In the genomic region with DNA sequence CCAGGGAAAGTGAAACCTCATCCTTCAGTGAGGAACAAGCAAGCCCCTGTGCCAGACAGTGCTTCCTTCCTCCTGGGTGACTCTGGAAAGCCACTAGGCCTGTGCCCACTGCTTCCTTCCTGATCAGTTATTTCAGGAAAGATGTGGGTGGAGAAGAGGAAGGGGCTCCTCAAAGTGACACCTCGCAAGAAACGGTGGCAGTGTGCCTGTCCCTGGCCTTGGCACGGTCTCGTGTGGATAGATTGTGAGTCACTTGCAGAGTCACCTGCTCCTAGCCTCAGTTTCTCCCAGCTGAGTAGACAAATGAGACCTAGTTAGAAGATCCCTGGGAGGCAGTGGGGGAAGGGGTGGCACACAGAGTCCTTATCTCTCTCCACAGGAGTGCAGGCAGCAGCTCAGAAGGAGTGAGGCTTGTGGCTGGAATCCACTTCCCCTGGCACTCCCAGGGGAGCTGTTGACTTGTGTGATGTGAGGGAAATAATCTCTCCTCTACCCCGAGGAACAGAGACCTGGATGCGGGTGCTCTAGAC, we compare ENCODE assay signal across 8 mouse cellular contexts. TPM values are rescaled to one million over a fixed set of nuclear protein-coding genes. Genes with fewer than 3 reads are reported as not detected.
DNase-seq lines count a peak whose midpoint lies in the region; ATAC-seq lines count a peak whose summit lies in the region.

No protein-coding gene starts in this region.

- H3K36me3 ChIP-seq in hindbrain, embryonic 13.5 days, result peaks cover 7% of the 10 kb centered on the region
- peaks cover 24% of the 10 kb centered on the region; the same call in 1 of the 2 replicates for H3K36me3 ChIP-seq in limb, embryonic 12.5 days
- H3K36me3 ChIP-seq in midbrain, embryonic 13.5 days, result no peaks in the 10 kb centered on the region

- H3K27me3 ChIP-seq in hindbrain, embryonic 13.5 days, result no peaks in the 10 kb centered on the region
- no peaks in the 10 kb centered on the region for H3K27me3 ChIP-seq in limb, embryonic 12.5 days
- H3K27me3 ChIP-seq in midbrain, embryonic 13.5 days, result no peaks in the 10 kb centered on the region

- peak overlapping the region; percentile 41 for H3K27ac ChIP-seq in hindbrain, embryonic 13.5 days
- H3K27ac ChIP-seq in limb, embryonic 12.5 days, result peak overlapping the region; percentile 45; the same call in 1 of the 2 replicates
- H3K27ac ChIP-seq in midbrain, embryonic 13.5 days, result peak overlapping the region; percentile 46; the same call in 1 of the 2 replicates

- peak; percentile 19 for DNase-seq in adrenal gland, postnatal 25 days
- no peak for DNase-seq in adrenal gland, adult 8-10 months
- peak; percentile 51 for DNase-seq in thymus, postnatal 14 days
- no peak for DNase-seq in thymus, adult 18-20 months
- DNase-seq in urinary bladder, adult 18-20 months (ENCODE audit: low spot score in 2 of 2), result no peak

- no peak overlapping the region for H3K4me3 ChIP-seq in hindbrain, embryonic 13.5 days
- H3K4me3 ChIP-seq in limb, embryonic 12.5 days (replicated peaks), result no peak overlapping the region
- no peak overlapping the region for H3K4me3 ChIP-seq in midbrain, embryonic 13.5 days (replicated peaks)

- ATAC-seq in hindbrain, embryonic 13.5 days (ENCODE audit: low FRiP score), result no peak
- no peak for ATAC-seq in limb, embryonic 12.5 days (ENCODE audit: insufficient number of reproducible peaks, insufficient read depth, low FRiP score, low TSS enrichment, low read depth)
- ATAC-seq in midbrain, embryonic 13.5 days, result peak; percentile 14; the same call in 1 of the 2 replicates

- H3K4me2 ChIP-seq in hindbrain, embryonic 13.5 days, result no peak overlapping the region
- no peak overlapping the region for H3K4me2 ChIP-seq in limb, embryonic 12.5 days
- no peak overlapping the region for H3K4me2 ChIP-seq in midbrain, embryonic 13.5 days (replicated peaks)

- 75% methylated on average over 6 of the region's 6 CpGs for WGBS in hindbrain, embryonic 13.5 days
- WGBS in limb, embryonic 12.5 days, result 73% methylated on average over 6 of the region's 6 CpGs
- 80% methylated on average over 6 of the region's 6 CpGs for WGBS in midbrain, embryonic 13.5 days

- H3K9ac ChIP-seq in hindbrain, embryonic 13.5 days, result no peak overlapping the region
- H3K9ac ChIP-seq in limb, embryonic 12.5 days (replicated peaks), result no peak overlapping the region
- no peak overlapping the region for H3K9ac ChIP-seq in midbrain, embryonic 13.5 days (replicated peaks)

- H3K9me3 ChIP-seq in hindbrain, embryonic 13.5 days, result no peaks in the 10 kb centered on the region
- no peaks in the 10 kb centered on the region for H3K9me3 ChIP-seq in limb, embryonic 12.5 days
- H3K9me3 ChIP-seq in midbrain, embryonic 13.5 days, result no peaks in the 10 kb centered on the region

- peaks cover 34% of the 10 kb centered on the region for H3K4me1 ChIP-seq in hindbrain, embryonic 13.5 days (replicated peaks)
- peaks cover 25% of the 10 kb centered on the region for H3K4me1 ChIP-seq in limb, embryonic 12.5 days (replicated peaks)
- peaks cover 15% of the 10 kb centered on the region for H3K4me1 ChIP-seq in midbrain, embryonic 13.5 days (replicated peaks)

RNA-seq across cellular contexts. Expression of a gene that starts 35.0 kb away (rescaled TPM):
- 4.2 and 4.3 TPM in 2 replicates for total RNA-seq in adrenal gland, postnatal 25 days (2021)
- 1 to 10 TPM; 1.3 to 4.4 (median 2.7) TPM for total RNA-seq in adrenal gland, adult 8-10 months (2022)
- 4.6 and 5.4 TPM in 2 replicates for polyA plus RNA-seq in hindbrain, embryonic 13.5 days (2015; fragmentation: Nextera tagmentation; extraction: Ambion mirVana)
- polyA plus RNA-seq in limb, embryonic 12.5 days (2016; fragmentation: Nextera tagmentation; extraction: Ambion mirVana), result 29.9 and 30.6 TPM in 2 replicates
- 4.1 and 5.5 TPM in 2 replicates for polyA plus RNA-seq in midbrain, embryonic 13.5 days (2015; fragmentation: Nextera tagmentation; extraction: Ambion mirVana)

RNA-seq across cellular contexts. Expression of a gene that starts 42.6 kb away (rescaled TPM):
- 48.9 and 61.8 TPM in 2 replicates for total RNA-seq in adrenal gland, postnatal 25 days (2021)
- 10 to 100 TPM; 58.5 to 74.6 (median 72.0) TPM for total RNA-seq in adrenal gland, adult 8-10 months (2022)
- 173 and 179 TPM in 2 replicates for polyA plus RNA-seq in hindbrain, embryonic 13.5 days (2015; fragmentation: Nextera tagmentation; extraction: Ambion mirVana)
- polyA plus RNA-seq in limb, embryonic 12.5 days (2016; fragmentation: Nextera tagmentation; extraction: Ambion mirVana), result 107 and 110 TPM in 2 replicates
- polyA plus RNA-seq in midbrain, embryonic 13.5 days (2015; fragmentation: Nextera tagmentation; extraction: Ambion mirVana), result 190 and 195 TPM in 2 replicates

RNA-seq across cellular contexts. Expression of a gene that starts 52.9 kb away (rescaled TPM):
- 73.3 and 81.1 TPM in 2 replicates for total RNA-seq in adrenal gland, postnatal 25 days (2021)
- 10 to 100 TPM; 38.9 to 74.3 (median 55.1) TPM for total RNA-seq in adrenal gland, adult 8-10 months (2022)
- 68.7 and 87.0 TPM in 2 replicates for polyA plus RNA-seq in hindbrain, embryonic 13.5 days (2015; fragmentation: Nextera tagmentation; extraction: Ambion mirVana)
- polyA plus RNA-seq in limb, embryonic 12.5 days (2016; fragmentation: Nextera tagmentation; extraction: Ambion mirVana), result 299 and 330 TPM in 2 replicates
- polyA plus RNA-seq in midbrain, embryonic 13.5 days (2015; fragmentation: Nextera tagmentation; extraction: Ambion mirVana), result 32.8 and 39.4 TPM in 2 replicates

RNA-seq across cellular contexts. Expression of a gene that starts 58.8 kb away (rescaled TPM):
- total RNA-seq in adrenal gland, postnatal 25 days (2021), result 9.6 and 13.5 TPM in 2 replicates
- total RNA-seq in adrenal gland, adult 8-10 months (2022), result 1 to 10 TPM; 1.9 to 2.1 (median 1.9) TPM
- 21.9 and 24.8 TPM in 2 replicates for polyA plus RNA-seq in hindbrain, embryonic 13.5 days (2015; fragmentation: Nextera tagmentation; extraction: Ambion mirVana)
- polyA plus RNA-seq in limb, embryonic 12.5 days (2016; fragmentation: Nextera tagmentation; extraction: Ambion mirVana), result 110 and 114 TPM in 2 replicates
- polyA plus RNA-seq in midbrain, embryonic 13.5 days (2015; fragmentation: Nextera tagmentation; extraction: Ambion mirVana), result 38.7 and 46.4 TPM in 2 replicates

Comparison
In these comparisons a context has a peak if more than half of its experiments do, and no peak if none do; other contexts are left out.
1. DNase-seq: peak in adrenal gland, postnatal 25 days (single experiment) and thymus, postnatal 14 days (single experiment); none in adrenal gland, adult 8-10 months (single experiment), thymus, adult 18-20 months (0 of 2) and urinary bladder, adult 18-20 months (0 of 2).
2. Peak in every context shown above with its lines, with median percentiles within 50 percentile points of each other: H3K27ac ChIP-seq.